Mouse (Mus musculus) forebrain, embryonic 14.5 days (tissue): ENCODE measurements around the gene Best1. TPM values are rescaled to one million over a fixed set of nuclear protein-coding genes. Genes with fewer than 3 reads are reported as not detected.

Experiments used
- ATAC-seq: fragments of 200-750 bp; cut with Nextera tagmentation; 2 replicates; pipeline ENCODE4 v1.8.0; 2017; ENCODE audit warnings: mild to moderate bottlenecking, moderate library complexity
- DNase-seq: peaks from one replicate; pipeline ENCODE4 v3.0.0-alpha.2; 2015; ENCODE audit warnings: low spot score
- H3K27ac ChIP-seq: fragments of 300-500 bp; sonication (generic); 2 replicates; pipeline ENCODE4 v1.5.1; 2014; ENCODE audit warnings: low read depth, mild to moderate bottlenecking, control low read depth, low read length, moderate library complexity
- H3K27me3 ChIP-seq: fragments of 300-500 bp; sonication (generic); replicated peaks from 2 replicates; pipeline ENCODE4 v1.6.1; 2014; ENCODE audit warnings: low read length, control low read depth, mixed read lengths; ENCODE audit not compliant: control insufficient read depth, insufficient read depth
- H3K36me3 ChIP-seq: fragments of 300-500 bp; sonication (generic); 2 replicates; pipeline ENCODE4 v1.6.1; 2014; ENCODE audit warnings: low read length, control low read depth; ENCODE audit not compliant: control insufficient read depth, insufficient read depth
- H3K4me1 ChIP-seq: fragments of 300-500 bp; sonication (generic); 2 replicates; pipeline ENCODE4 v1.6.1; 2014; ENCODE audit warnings: antibody characterized with exemption, low read length, control low read depth; ENCODE audit not compliant: control insufficient read depth, insufficient read depth
- H3K4me2 ChIP-seq: fragments of 300-500 bp; sonication (generic); 2 replicates; pipeline ENCODE4 v1.6.1; 2014; ENCODE audit warnings: mild to moderate bottlenecking, control low read depth, low read length
- H3K4me3 ChIP-seq: fragments of 300-500 bp; sonication (generic); 2 replicates; pipeline ENCODE4 v1.5.1; 2014; ENCODE audit warnings: low read depth, low read length, control low read depth
- H3K9ac ChIP-seq: fragments of 300-500 bp; sonication (generic); 2 replicates; pipeline ENCODE4 v1.6.1; 2014; ENCODE audit warnings: mild to moderate bottlenecking, low read length, control low read depth, moderate library complexity
- H3K9me3 ChIP-seq: fragments of 300-500 bp; sonication (generic); replicated peaks from 2 replicates; pipeline ENCODE4 v1.6.1; 2016; ENCODE audit warnings: low read length, control low read depth, mixed read lengths; ENCODE audit not compliant: control insufficient read depth
- WGBS: fragments of 180-500 bp; shearing (Covaris S2); extraction: QIAGEN DNeasy Blood & Tissue Kit; methylation state at CpG from one replicate; pipeline ENCODE4 v1.1.7; 2014; 5-methylcytosine and 5-hydroxymethylcytosine counted together
- polyA plus RNA-seq: library from polyadenylated mRNA; unstranded; fragments of >200 nt; fragmentation: Nextera tagmentation; extraction: Ambion mirVana; gene quantifications from 2 replicates; pipeline ENCODE4 v1.2.1, GENCODE M21; 2014

Gene Best1
- polyA plus RNA-seq, 1 experiment from 2014 or later: 1.4 TPM

DNA sequence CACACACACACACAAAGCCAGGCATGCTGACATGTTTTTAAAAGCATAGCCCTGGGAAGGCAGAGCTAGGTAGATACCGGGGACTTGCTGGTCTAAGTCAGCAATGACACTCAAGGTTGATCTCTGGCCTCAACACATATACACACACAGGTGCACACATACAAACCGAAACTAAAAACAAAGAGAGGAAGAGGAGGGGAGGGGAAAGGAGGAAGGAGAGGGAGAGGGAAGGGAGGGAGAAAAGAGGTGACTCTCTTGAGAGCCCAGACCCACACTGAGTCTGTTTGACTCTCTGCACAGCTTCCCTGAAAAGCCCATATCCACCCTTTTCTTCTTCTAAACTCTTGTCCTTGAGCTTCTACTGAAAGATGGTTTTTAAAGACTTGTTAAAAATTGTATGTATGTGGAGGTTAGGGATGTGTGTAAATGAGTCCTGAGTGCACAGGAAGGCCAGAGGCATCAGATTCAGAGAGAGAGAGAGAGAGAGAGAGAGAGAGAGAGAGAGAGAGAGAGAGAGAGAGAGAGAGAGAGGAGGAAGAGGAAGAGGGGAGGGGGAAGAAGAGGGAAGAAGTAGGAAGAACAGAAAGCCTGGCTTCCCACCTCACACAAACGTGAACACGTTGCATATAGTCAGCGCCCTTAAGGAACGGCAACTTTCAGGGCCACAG lies 63.1 kb downstream of the Best1 start:
- Histone ChIP-seq H3K27me3 (no peaks in the 10 kb centered on the region), H3K4me2 (no peak overlapping the region), H3K4me3 (no peak overlapping the region), H3K36me3 (no peaks in the 10 kb centered on the region), H3K27ac (no peak overlapping the region), H3K9ac (no peak overlapping the region), H3K9me3 (no peaks in the 10 kb centered on the region), H3K4me1 (no peaks in the 10 kb centered on the region)
- WGBS: 83% methylated on average over 6 of the region's 6 CpGs
- DNase-seq: no peak
- no peak for ATAC-seq

GRCm38 (mm10) chr19:9937428-9937827 lies 64.0 kb downstream of the Best1 start:
- H3K4me3 ChIP-seq: no peak overlapping the region
- no peaks in the 10 kb centered on the region for H3K36me3 ChIP-seq
- H3K27ac ChIP-seq: no peak overlapping the region
- H3K27me3 ChIP-seq: no peaks in the 10 kb centered on the region
- 63% methylated on average over 5 of the region's 5 CpGs for WGBS
- ATAC-seq: no peak
- no peak overlapping the region for H3K9ac ChIP-seq
- no peaks in the 10 kb centered on the region for H3K4me1 ChIP-seq
- no peaks in the 10 kb centered on the region for H3K9me3 ChIP-seq
- no peak overlapping the region for H3K4me2 ChIP-seq
- DNase-seq: no peak

DNA sequence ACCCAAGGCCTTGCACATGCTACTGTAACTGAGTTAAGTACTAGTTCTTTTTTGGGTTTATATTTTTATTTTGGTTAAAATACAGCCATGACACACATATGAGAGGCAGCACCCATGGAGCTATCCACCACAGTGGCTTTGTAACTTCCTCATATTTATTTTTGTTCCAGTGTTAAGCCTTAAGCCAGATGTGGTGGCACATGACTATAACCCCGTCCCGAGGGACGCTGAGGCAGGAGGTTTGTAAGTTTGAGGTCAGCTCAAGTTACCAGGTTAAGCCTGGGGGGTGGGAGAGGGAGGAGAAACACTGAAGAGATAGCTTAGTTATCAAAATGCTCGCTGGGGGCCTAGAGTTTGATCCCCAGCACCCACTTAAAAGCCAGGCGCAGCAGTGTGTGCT lies 64.9 kb downstream of the Best1 start:
- Histone ChIP-seq H3K4me3 (no peak overlapping the region), H3K4me2 (no peak overlapping the region), H3K27ac (no peak overlapping the region), H3K9me3 (no peaks in the 10 kb centered on the region), H3K9ac (no peak overlapping the region), H3K36me3 (no peaks in the 10 kb centered on the region), H3K4me1 (no peaks in the 10 kb centered on the region), H3K27me3 (no peaks in the 10 kb centered on the region)
- 69% methylated on average over 5 of the region's 5 CpGs for WGBS
- no peak for DNase-seq
- no peak for ATAC-seq

Other genes starting within 250 kb of the Best1 start
- not detected in 2 replicates for gene Scgb2a2, start 154.1 kb downstream of the Best1 start, polyA plus RNA-seq
- gene Incenp, start 102.1 kb downstream of the Best1 start, polyA plus RNA-seq: 39.8 and 41.0 TPM in 2 replicates
- 1,442 and 1,550 TPM in 2 replicates for gene Fth1, start 21.0 kb downstream of the Best1 start, polyA plus RNA-seq
- 20.6 and 21.5 TPM in 2 replicates for gene Rab3il1, start within 50 bp of the Best1 start, polyA plus RNA-seq
- gene Fads3, start 39.9 kb upstream of the Best1 start, polyA plus RNA-seq: 9.6 and 12.5 TPM in 2 replicates
- 71.1 and 71.5 TPM in 2 replicates for gene Fads2, start 100.1 kb upstream of the Best1 start, polyA plus RNA-seq
- gene Fads1, start 181.3 kb upstream of the Best1 start, polyA plus RNA-seq: 104 and 125 TPM in 2 replicates
- gene Tmem258, start 202.4 kb upstream of the Best1 start, polyA plus RNA-seq: 380 and 505 TPM in 2 replicates
- 53.4 and 63.9 TPM in 2 replicates for gene Fen1, start 202.5 kb upstream of the Best1 start, polyA plus RNA-seq
- gene Myrf, start 239.1 kb upstream of the Best1 start, polyA plus RNA-seq: 0.20 and 0.40 TPM in 2 replicates